Mouse (Mus musculus): Measurements from ENCODE around the gene Ppm1b.

DNA sequence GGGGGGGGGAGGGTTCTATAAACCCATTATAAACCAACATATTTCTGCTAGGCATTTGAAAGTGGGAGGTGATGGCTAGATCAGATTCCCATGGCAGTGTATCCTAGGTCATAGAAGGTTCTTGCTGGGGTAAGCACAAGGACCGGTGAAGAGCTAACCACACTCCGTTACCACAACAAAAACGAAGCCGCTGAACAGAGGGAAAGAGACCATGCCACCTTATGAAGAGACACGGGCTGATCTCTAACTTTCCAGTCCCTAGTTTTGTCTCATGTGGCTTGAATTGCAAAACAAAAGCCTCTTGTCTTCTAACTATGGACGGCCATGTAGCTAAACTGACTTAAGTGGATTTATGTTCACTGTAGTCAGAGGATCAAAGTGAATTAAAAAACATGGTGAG, 12.2 kb upstream of the Ppm1b start:
- TF ChIP-seq GATA1 (IDR thresholded peaks at IDR 0.05; ENCODE audit: borderline replicate concordance, low read length) = no peak
- no peak for TF ChIP-seq FLI1 (IDR thresholded peaks at IDR 0.05; ENCODE audit: low read length)
